Mouse (Mus musculus): ENCODE results near the gene Rad51. TPM values are rescaled to one million over a fixed set of nuclear protein-coding genes. Genes with fewer than 3 reads are reported as not detected.

Gene Rad51
- 11.9 and 16.4 TPM in 2 replicates for polyA plus RNA-seq (2012; rRNA removed)

DNA sequence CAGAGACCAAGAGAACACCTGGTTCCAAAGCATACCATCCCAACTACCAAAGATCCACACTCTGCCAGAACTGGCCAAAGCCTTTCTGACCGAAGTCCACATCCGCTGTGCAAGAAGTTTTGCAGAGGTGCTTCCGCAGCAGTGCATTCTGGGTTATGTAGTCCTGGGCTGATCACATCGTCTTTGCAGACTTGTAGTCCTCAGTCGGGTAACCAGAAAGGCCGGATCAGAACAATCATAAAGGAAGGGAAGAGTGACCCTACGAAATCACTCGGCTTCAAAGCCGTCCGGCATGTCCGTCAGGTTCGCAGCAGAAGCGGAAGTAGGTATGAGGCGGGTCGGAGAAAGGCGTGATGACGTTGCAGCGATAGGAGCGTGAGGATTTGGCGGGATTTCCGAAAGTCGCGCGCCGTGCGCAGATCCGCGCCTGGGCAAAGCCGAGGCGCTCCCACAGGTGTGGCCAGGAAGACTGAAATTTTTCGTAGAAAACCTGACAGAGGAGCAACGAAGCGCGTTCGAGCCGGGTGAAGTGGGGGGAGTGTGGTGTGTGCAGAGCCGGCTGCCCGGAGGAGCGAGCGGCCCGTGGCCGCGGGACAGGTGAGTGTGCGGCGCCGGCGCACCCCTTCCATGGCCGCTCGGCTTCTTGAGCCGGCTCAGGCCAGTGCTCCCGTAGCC lies at the start of gene Rad51:
TSS of gene Rad51 (plus strand) at position 356 of the 675 bp plus-strand sequence.
- DNase-seq (ENCODE audit: low read depth) = peak; percentile 95
- TF ChIP-seq CTCF (IDR thresholded peaks at IDR 0.05; ENCODE audit: borderline replicate concordance, extremely low read depth, insufficient read depth, insufficient read length) = no peak
- peak; percentile 13; the same call in 1 of the 2 replicates for TF ChIP-seq POLR2A (IDR thresholded peaks at IDR 0.05; ENCODE audit: borderline replicate concordance, extremely low read depth, insufficient read depth, insufficient read length, poor library complexity, severe bottlenecking)

DNA sequence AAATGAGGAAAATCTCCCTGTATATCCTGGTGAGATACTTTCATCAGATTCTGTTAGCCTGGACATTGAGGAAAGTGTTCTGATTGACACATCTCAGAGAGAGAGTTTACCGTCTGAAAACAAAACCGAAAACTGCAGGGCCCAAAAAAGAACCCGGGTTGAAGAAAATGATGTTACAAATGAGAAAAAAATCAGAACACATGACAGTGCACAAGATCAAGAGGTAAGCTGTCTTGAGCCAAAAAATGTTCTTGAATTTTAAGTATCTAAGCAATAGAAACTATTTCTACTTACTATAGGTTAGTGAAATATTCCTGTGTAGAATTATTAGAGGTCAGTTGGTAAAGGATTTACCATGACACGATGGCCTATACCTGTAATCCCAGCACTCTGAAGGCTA lies 40.2 kb upstream of the Rad51 start:
- no peak for DNase-seq (ENCODE audit: low read depth)
- TF ChIP-seq CTCF (IDR thresholded peaks at IDR 0.05; ENCODE audit: borderline replicate concordance, extremely low read depth, insufficient read depth, insufficient read length) = no peak
- TF ChIP-seq POLR2A (IDR thresholded peaks at IDR 0.05; ENCODE audit: borderline replicate concordance, extremely low read depth, insufficient read depth, insufficient read length, poor library complexity, severe bottlenecking) = no peak

GRCm38 (mm10) chr2:119086156-119086555 lies 26.4 kb upstream of the Rad51 start:
- TF ChIP-seq POLR2A (IDR thresholded peaks at IDR 0.05; ENCODE audit: borderline replicate concordance, extremely low read depth, insufficient read depth, insufficient read length, poor library complexity, severe bottlenecking) (no peak), CTCF (IDR thresholded peaks at IDR 0.05; ENCODE audit: borderline replicate concordance, extremely low read depth, insufficient read depth, insufficient read length) (no peak)

GRCm38 (mm10) chr2:119101552-119101951 lies 11.0 kb upstream of the Rad51 start:
- DNase-seq (ENCODE audit: low read depth) = no peak
- TF ChIP-seq CTCF (IDR thresholded peaks at IDR 0.05; ENCODE audit: borderline replicate concordance, extremely low read depth, insufficient read depth, insufficient read length) (no peak), POLR2A (IDR thresholded peaks at IDR 0.05; ENCODE audit: borderline replicate concordance, extremely low read depth, insufficient read depth, insufficient read length, poor library complexity, severe bottlenecking) (no peak)

More at GRCm38 (mm10) chr2:119086156-119086555, 26.4 kb upstream of the Rad51 start:
- no peak for DNase-seq (ENCODE audit: low read depth)

- TF ChIP-seq POLR2A (IDR thresholded peaks at IDR 0.05; ENCODE audit: borderline replicate concordance, extremely low read depth, insufficient read depth, insufficient read length, poor library complexity, severe bottlenecking) (no peak), CTCF (IDR thresholded peaks at IDR 0.05; ENCODE audit: borderline replicate concordance, extremely low read depth, insufficient read depth, insufficient read length) (no peak)
- no peak for DNase-seq (ENCODE audit: low read depth)
These were observed 6.0 kb upstream of the Rad51 start for GRCm38 (mm10) chr2:119106583-119106982.

- TF ChIP-seq CTCF (IDR thresholded peaks at IDR 0.05; ENCODE audit: borderline replicate concordance, extremely low read depth, insufficient read depth, insufficient read length) = no peak
- no peak for TF ChIP-seq POLR2A (IDR thresholded peaks at IDR 0.05; ENCODE audit: borderline replicate concordance, extremely low read depth, insufficient read depth, insufficient read length, poor library complexity, severe bottlenecking)
- no peak for DNase-seq (ENCODE audit: low read depth)
These were observed 4.0 kb upstream of the Rad51 start for GRCm38 (mm10) chr2:119108554-119108953.

- no peak for DNase-seq (ENCODE audit: low read depth)
- TF ChIP-seq CTCF (IDR thresholded peaks at IDR 0.05; ENCODE audit: borderline replicate concordance, extremely low read depth, insufficient read depth, insufficient read length) = no peak
- no peak for TF ChIP-seq POLR2A (IDR thresholded peaks at IDR 0.05; ENCODE audit: borderline replicate concordance, extremely low read depth, insufficient read depth, insufficient read length, poor library complexity, severe bottlenecking)
These were observed 1.5 kb upstream of the Rad51 start for GRCm38 (mm10) chr2:119111060-119111459.

- TF ChIP-seq POLR2A (IDR thresholded peaks at IDR 0.05; ENCODE audit: borderline replicate concordance, extremely low read depth, insufficient read depth, insufficient read length, poor library complexity, severe bottlenecking) (no peak), CTCF (IDR thresholded peaks at IDR 0.05; ENCODE audit: borderline replicate concordance, extremely low read depth, insufficient read depth, insufficient read length) (no peak)
- no peak for DNase-seq (ENCODE audit: low read depth)
These were observed 730 bp downstream of the Rad51 start for GRCm38 (mm10) chr2:119113121-119113925.

GRCm38 (mm10) chr2:119136346-119136898 lies 23.8 kb downstream of the Rad51 start:
- TF ChIP-seq POLR2A (IDR thresholded peaks at IDR 0.05; ENCODE audit: borderline replicate concordance, extremely low read depth, insufficient read depth, insufficient read length, poor library complexity, severe bottlenecking) (no peak), CTCF (IDR thresholded peaks at IDR 0.05; ENCODE audit: borderline replicate concordance, extremely low read depth, insufficient read depth, insufficient read length) (no peak)
- DNase-seq (ENCODE audit: low read depth) = no peak

DNA sequence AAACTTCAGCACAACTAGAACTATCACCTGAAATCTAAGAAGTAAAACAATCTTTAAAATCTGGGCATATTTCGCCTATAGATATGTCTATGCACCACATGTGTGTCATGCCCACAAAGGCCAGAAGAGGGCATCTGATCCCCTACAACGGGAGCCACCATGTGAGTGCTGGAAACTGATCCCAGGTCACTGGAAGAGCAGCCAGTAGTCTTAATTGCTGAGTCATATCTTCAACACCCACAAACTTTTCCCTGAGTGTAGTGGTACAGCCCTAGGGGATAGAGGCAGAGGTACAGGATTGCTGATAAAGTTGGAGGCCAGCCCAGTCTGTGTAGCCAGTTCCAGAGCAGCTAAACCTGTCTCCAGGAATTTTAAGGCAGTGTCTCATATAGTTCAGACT lies 32.6 kb downstream of the Rad51 start:
- no peak for TF ChIP-seq POLR2A (IDR thresholded peaks at IDR 0.05; ENCODE audit: borderline replicate concordance, extremely low read depth, insufficient read depth, insufficient read length, poor library complexity, severe bottlenecking)
- TF ChIP-seq CTCF (IDR thresholded peaks at IDR 0.05; ENCODE audit: borderline replicate concordance, extremely low read depth, insufficient read depth, insufficient read length) = peak; percentile 23; the same call in 1 of the 2 replicates
- DNase-seq (ENCODE audit: low read depth) = no peak

- no peak for DNase-seq (ENCODE audit: low read depth)
- TF ChIP-seq POLR2A (IDR thresholded peaks at IDR 0.05; ENCODE audit: borderline replicate concordance, extremely low read depth, insufficient read depth, insufficient read length, poor library complexity, severe bottlenecking) = no peak
- TF ChIP-seq CTCF (IDR thresholded peaks at IDR 0.05; ENCODE audit: borderline replicate concordance, extremely low read depth, insufficient read depth, insufficient read length) = no peak
These were observed 33.8 kb downstream of the Rad51 start for GRCm38 (mm10) chr2:119146435-119146834.
